Comparison of ENCODE assay signal across 26 mouse cellular contexts in genomic region chr7:44728082-44728975, GRCm38 (mm10). TPM values are rescaled to one million over a fixed set of nuclear protein-coding genes. Genes with fewer than 3 reads are reported as not detected.
DNase-seq lines count a peak whose midpoint lies in the region; ATAC-seq and TF ChIP-seq lines count a peak whose summit lies in the region.
"Had no signal": no experiment of that assay in that cellular context is flagged by ENCODE, and none has a peak within 500 bp of the region (broad histone marks: within the 10 kb centered on the region; RNA-seq: fewer than 3 reads in every experiment).

No protein-coding gene starts in this region.

- no peak overlapping the region for H3K4me3 ChIP-seq in lung, embryonic 16.5 days (ENCODE audit: low read length)
- no peak overlapping the region for H3K4me3 ChIP-seq in layer of hippocampus, adult 2 months
- no peak overlapping the region for H3K4me3 ChIP-seq in embryonic facial prominence, embryonic 10.5 days
- H3K4me3 ChIP-seq: embryonic facial prominence, embryonic 12.5 days; forebrain, embryonic 15.5 days; heart, embryonic 13.5 days; hindbrain, embryonic 15.5 days had no signal

- DNase-seq in A20 (ENCODE audit: low read depth, low spot score) (peak; percentile 5), NIH3T3 (ENCODE audit: low read depth) (peak; percentile 63)
- DNase-seq in lung, postnatal 36 days: peak; percentile 55
- DNase-seq in layer of hippocampus, adult 2 months (ENCODE audit: low spot score in 2 of 2): no peak
- no peak for DNase-seq in kidney, adult 11 months
- no peak for DNase-seq in embryonic facial prominence, embryonic 10.5 days (ENCODE audit: low spot score)
- DNase-seq: adrenal gland, adult 8-10 months; adrenal gland, postnatal 36 days; cerebellum, adult 2 months; cerebellum, postnatal 10 days; embryo, embryonic 11 days; gastrocnemius, postnatal 10 days; heart, postnatal 36 days had no signal

- H3K9me3 ChIP-seq in lung, embryonic 16.5 days (ENCODE audit: control insufficient read depth, low read length): no peaks in the 10 kb centered on the region
- H3K9me3 ChIP-seq in embryonic facial prominence, embryonic 10.5 days: no peaks in the 10 kb centered on the region
- H3K9me3 ChIP-seq: forebrain, embryonic 15.5 days; hindbrain, embryonic 15.5 days had no signal

- no peak overlapping the region for H3K4me2 ChIP-seq in lung, embryonic 16.5 days (ENCODE audit: low read depth, low read length)
- H3K4me2 ChIP-seq: embryonic facial prominence, embryonic 12.5 days; forebrain, embryonic 15.5 days; heart, embryonic 13.5 days; hindbrain, embryonic 15.5 days had no signal

- no peaks in the 10 kb centered on the region for H3K36me3 ChIP-seq in lung, embryonic 16.5 days (ENCODE audit: control insufficient read depth, insufficient read depth, low read length)
- H3K36me3 ChIP-seq in embryonic facial prominence, embryonic 10.5 days (replicated peaks): peaks cover 10% of the 10 kb centered on the region
- H3K36me3 ChIP-seq: forebrain, embryonic 15.5 days; heart, embryonic 13.5 days; hindbrain, embryonic 15.5 days had no signal

- H3K4me1 ChIP-seq in lung, embryonic 16.5 days (replicated peaks; ENCODE audit: control insufficient read depth, insufficient read depth, low read length): no peaks in the 10 kb centered on the region
- H3K4me1 ChIP-seq in embryonic facial prominence, embryonic 10.5 days: no peaks in the 10 kb centered on the region
- H3K4me1 ChIP-seq: embryonic facial prominence, embryonic 12.5 days; forebrain, embryonic 15.5 days; heart, embryonic 13.5 days; hindbrain, embryonic 15.5 days had no signal

- no peak overlapping the region for H3K9ac ChIP-seq in lung, embryonic 16.5 days (ENCODE audit: low read length)
- H3K9ac ChIP-seq: embryonic facial prominence, embryonic 12.5 days; forebrain, embryonic 15.5 days; heart, embryonic 13.5 days; hindbrain, embryonic 15.5 days had no signal

- WGBS in lung, embryonic 16.5 days: 62% methylated on average over 11 of the region's 11 CpGs
- 84% methylated on average over 11 of the region's 11 CpGs for WGBS in embryonic facial prominence, embryonic 10.5 days

- peak overlapping the region; percentile 23 for H3K27ac ChIP-seq in lung, embryonic 16.5 days (ENCODE audit: low read length)
- no peak overlapping the region for H3K27ac ChIP-seq in layer of hippocampus, adult 2 months
- H3K27ac ChIP-seq in embryonic facial prominence, embryonic 10.5 days (replicated peaks): no peak overlapping the region
- H3K27ac ChIP-seq: embryonic facial prominence, embryonic 12.5 days; forebrain, embryonic 15.5 days; heart, embryonic 13.5 days; hindbrain, embryonic 15.5 days had no signal

- TF ChIP-seq CTCF in layer of hippocampus, adult 2 months (conservative IDR thresholded peaks at IDR 0.05): no peak

- H3K27me3 ChIP-seq in lung, embryonic 16.5 days (ENCODE audit: control insufficient read depth, insufficient read depth, low read depth, low read length): no peaks in the 10 kb centered on the region
- no peaks in the 10 kb centered on the region for H3K27me3 ChIP-seq in embryonic facial prominence, embryonic 10.5 days (replicated peaks; ENCODE audit: low read depth, poor library complexity, severe bottlenecking)
- H3K27me3 ChIP-seq: embryonic facial prominence, embryonic 12.5 days; forebrain, embryonic 15.5 days; hindbrain, embryonic 15.5 days; Patski had no signal

- ATAC-seq in lung, embryonic 16.5 days (ENCODE audit: low read depth): peak; percentile 79
- ATAC-seq: activated CD4-positive, CD25-positive, alpha-beta regulatory T cell, adult 4 months; forebrain, embryonic 15.5 days; Patski had no signal

RNA-seq across cellular contexts. Expression of gene Izumo2, which starts 19.8 kb away (rescaled TPM):
- not detected in 2 replicates for polyA plus RNA-seq in lung, embryonic 16.5 days (2015; fragmentation: Nextera tagmentation; extraction: Ambion mirVana)
- total RNA-seq in layer of hippocampus, adult 2 months (2021): not detected
- polyA plus RNA-seq in embryonic facial prominence, embryonic 10.5 days (2016; fragmentation: Nextera tagmentation; extraction: Ambion mirVana): not detected in 2 replicates
- total RNA-seq: adrenal gland, adult 8-10 months; adrenal gland, postnatal 36 days; gastrocnemius, postnatal 10 days; heart, adult 8-10 months; heart, postnatal 36 days; MEL had no signal
- polyA plus RNA-seq: activated CD4-positive, CD25-positive, alpha-beta regulatory T cell, adult 4 months; C2C12; cerebellum, adult 2 months; embryonic facial prominence, embryonic 12.5 days; forebrain, embryonic 11.5 days; forebrain, embryonic 15.5 days; heart, embryonic 13.5 days; heart, postnatal 0 days; hindbrain, embryonic 11.5 days; hindbrain, embryonic 15.5 days; Patski had no signal

RNA-seq across cellular contexts. Expression of gene Vrk3, which starts 19.9 kb away (rescaled TPM):
- 46.9 and 53.0 TPM in 2 replicates for polyA plus RNA-seq in lung, embryonic 16.5 days (2015; fragmentation: Nextera tagmentation; extraction: Ambion mirVana)
- 10 to 100 TPM; 31.7 to 35.4 TPM for total RNA-seq in layer of hippocampus, adult 2 months (2021)
- polyA plus RNA-seq in embryonic facial prominence, embryonic 10.5 days (2016; fragmentation: Nextera tagmentation; extraction: Ambion mirVana): 37.5 and 39.3 TPM in 2 replicates

RNA-seq across cellular contexts. Expression of gene Zfp473, which starts 22.5 kb away (rescaled TPM):
- 2.0 TPM in 2 replicates for polyA plus RNA-seq in lung, embryonic 16.5 days (2015; fragmentation: Nextera tagmentation; extraction: Ambion mirVana)
- total RNA-seq in layer of hippocampus, adult 2 months (2021): under 1 TPM; 0.25 to 0.44 TPM
- polyA plus RNA-seq in embryonic facial prominence, embryonic 10.5 days (2016; fragmentation: Nextera tagmentation; extraction: Ambion mirVana): 3.6 and 4.2 TPM in 2 replicates

RNA-seq across cellular contexts. Expression of gene Myh14, which starts 57.7 kb away (rescaled TPM):
- polyA plus RNA-seq in lung, embryonic 16.5 days (2015; fragmentation: Nextera tagmentation; extraction: Ambion mirVana): 38.8 and 39.4 TPM in 2 replicates
- 10 to 100 TPM; 30.4 TPM for total RNA-seq in layer of hippocampus, adult 2 months (2021)
- 2.7 and 4.3 TPM in 2 replicates for polyA plus RNA-seq in embryonic facial prominence, embryonic 10.5 days (2016; fragmentation: Nextera tagmentation; extraction: Ambion mirVana)

Comparison
In these comparisons a context has a peak if more than half of its experiments do, and no peak if none do; other contexts are left out.
1. DNase-seq: peak in A20 (single experiment), NIH3T3 (single experiment) and lung, postnatal 36 days (single experiment); none in layer of hippocampus, adult 2 months (0 of 2), kidney, adult 11 months (single experiment) and embryonic facial prominence, embryonic 10.5 days (single experiment).